Mouse (Mus musculus): ENCODE measurements around the gene Smoc1. TPM values are rescaled to one million over a fixed set of nuclear protein-coding genes. Genes with fewer than 3 reads are reported as not detected.

The Smoc1 gene
- polyA plus RNA-seq, 1 experiment from 2014 or later: 12.1 TPM

DNA sequence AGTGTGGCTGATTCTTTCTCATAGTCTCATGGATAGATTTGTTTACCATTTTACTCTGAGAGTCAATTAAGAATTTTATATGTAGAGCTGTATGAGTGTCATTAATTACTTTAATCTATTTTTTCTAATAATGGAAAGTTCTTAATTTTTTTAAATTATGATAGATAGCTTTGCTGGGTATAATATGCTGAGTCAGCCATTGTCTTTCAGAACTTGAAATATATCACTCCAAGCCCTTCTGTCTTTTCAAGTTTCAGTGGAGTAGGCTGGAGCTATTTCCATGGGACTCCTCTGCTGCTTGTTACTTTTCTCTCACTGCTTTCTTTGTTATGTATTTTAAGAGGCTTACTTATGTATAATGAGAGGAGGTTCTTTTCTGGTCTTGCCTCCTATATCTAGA lies 93.7 kb downstream of the Smoc1 start:
- H3K4me1 ChIP-seq: no peaks in the 10 kb centered on the region
- ATAC-seq (replicated peaks): no peak
- H3K4me2 ChIP-seq (replicated peaks): no peak overlapping the region
- H3K4me3 ChIP-seq: no peak overlapping the region
- no peaks in the 10 kb centered on the region for H3K27me3 ChIP-seq
- H3K27ac ChIP-seq (replicated peaks): no peak overlapping the region
- H3K9ac ChIP-seq (replicated peaks): no peak overlapping the region
- no peaks in the 10 kb centered on the region for H3K9me3 ChIP-seq
- no peaks in the 10 kb centered on the region for H3K36me3 ChIP-seq

DNA sequence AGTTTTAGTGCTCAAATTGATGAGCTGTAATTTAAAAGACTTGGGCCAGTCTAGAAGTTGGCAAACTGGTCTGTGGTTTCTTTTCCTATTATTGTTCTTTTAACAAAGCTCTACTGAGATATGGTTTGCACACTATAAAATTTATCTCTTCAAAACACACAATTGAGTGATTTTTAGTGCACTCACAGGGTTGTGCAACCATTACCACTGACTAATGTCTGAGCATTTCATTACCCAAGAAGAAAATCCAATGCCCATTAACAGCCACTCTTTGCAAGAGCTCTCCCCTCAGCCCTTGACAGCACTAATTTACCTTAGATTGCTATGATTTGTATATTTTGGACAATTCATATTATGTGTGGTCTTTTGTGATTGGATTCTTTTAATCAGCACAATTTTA lies 97.2 kb downstream of the Smoc1 start:
- no peak for ATAC-seq (replicated peaks)
- Histone ChIP-seq H3K4me1 (no peaks in the 10 kb centered on the region), H3K4me3 (no peak overlapping the region), H3K27me3 (no peaks in the 10 kb centered on the region), H3K27ac (replicated peaks) (no peak overlapping the region), H3K4me2 (replicated peaks) (no peak overlapping the region), H3K9me3 (no peaks in the 10 kb centered on the region), H3K9ac (replicated peaks) (no peak overlapping the region), H3K36me3 (no peaks in the 10 kb centered on the region)

DNA sequence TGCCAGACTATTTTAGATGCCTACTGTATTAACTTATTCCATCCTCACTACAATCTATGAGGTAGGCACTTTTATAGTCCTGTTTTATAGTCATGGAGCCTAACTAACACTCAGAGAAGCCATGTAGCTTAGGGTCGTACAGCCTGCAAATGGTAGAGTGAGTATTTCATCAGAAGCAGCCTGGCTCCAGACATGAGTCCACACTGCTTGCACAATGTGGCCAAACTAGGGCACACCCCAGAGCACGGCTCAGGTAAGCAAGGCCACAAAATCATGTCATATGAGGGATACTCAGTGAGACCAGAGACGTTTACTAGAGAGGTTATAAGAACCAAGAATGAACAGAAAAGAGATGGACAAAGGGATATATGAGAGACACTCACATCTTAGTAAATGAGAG lies 100.2 kb downstream of the Smoc1 start:
- ATAC-seq (replicated peaks): no peak
- Histone ChIP-seq H3K27ac (replicated peaks) (no peak overlapping the region), H3K36me3 (no peaks in the 10 kb centered on the region), H3K9me3 (no peaks in the 10 kb centered on the region), H3K4me2 (replicated peaks) (no peak overlapping the region), H3K4me1 (no peaks in the 10 kb centered on the region), H3K4me3 (no peak overlapping the region), H3K27me3 (no peaks in the 10 kb centered on the region), H3K9ac (replicated peaks) (no peak overlapping the region)
- WGBS: 90% methylated on average over 3 of the region's 3 CpGs

DNA sequence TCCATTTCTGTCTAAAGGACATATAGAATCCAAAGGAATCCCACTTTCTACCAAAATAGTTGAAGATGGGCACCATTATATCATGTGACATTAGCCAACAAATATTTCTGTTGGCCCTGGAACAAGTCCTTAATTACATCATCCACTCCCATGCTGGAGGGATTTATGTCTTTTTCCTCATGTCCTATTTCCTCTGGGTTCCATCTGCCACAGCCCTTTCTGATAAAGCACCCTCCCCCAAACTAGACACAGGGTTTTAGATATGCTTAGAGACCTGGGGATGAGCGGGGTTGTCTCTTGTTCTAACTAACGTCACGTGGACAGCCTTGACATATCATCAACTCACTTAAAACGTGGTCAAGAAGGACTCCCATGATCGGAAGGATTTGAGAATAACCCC lies 102.1 kb downstream of the Smoc1 start:
- no peak for ATAC-seq (replicated peaks)
- Histone ChIP-seq H3K27me3 (no peaks in the 10 kb centered on the region), H3K4me1 (no peaks in the 10 kb centered on the region), H3K9ac (replicated peaks) (no peak overlapping the region), H3K36me3 (no peaks in the 10 kb centered on the region), H3K4me2 (replicated peaks) (no peak overlapping the region), H3K4me3 (no peak overlapping the region), H3K9me3 (no peaks in the 10 kb centered on the region), H3K27ac (replicated peaks) (no peak overlapping the region)
- 94% methylated on average over 5 of the region's 5 CpGs for WGBS

DNA sequence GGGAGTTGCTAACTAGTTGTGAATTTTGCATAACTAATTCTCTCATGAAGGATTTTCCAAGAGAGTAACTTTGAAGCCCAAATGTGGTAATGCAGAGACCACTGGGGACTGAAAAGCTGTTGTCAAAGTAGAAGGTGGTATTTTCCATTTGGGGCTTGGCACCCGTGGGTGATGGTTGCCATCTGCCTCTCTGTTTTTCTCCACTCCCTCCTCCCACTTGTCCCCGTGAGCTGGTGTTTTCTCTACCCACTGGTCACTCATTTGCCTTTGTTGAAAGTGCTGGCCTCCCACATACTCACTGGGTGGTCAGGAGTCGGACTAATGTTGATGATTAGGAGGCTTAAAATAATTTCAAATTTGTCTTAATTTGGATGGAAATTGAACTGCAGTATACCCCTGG lies 104.1 kb downstream of the Smoc1 start:
- H3K9ac ChIP-seq (replicated peaks): no peak overlapping the region
- H3K9me3 ChIP-seq: no peaks in the 10 kb centered on the region
- WGBS: 65% methylated on average over 3 of the region's 3 CpGs
- no peaks in the 10 kb centered on the region for H3K4me1 ChIP-seq
- H3K27me3 ChIP-seq: no peaks in the 10 kb centered on the region
- no peak overlapping the region for H3K4me2 ChIP-seq (replicated peaks)
- H3K27ac ChIP-seq (replicated peaks): no peak overlapping the region
- no peaks in the 10 kb centered on the region for H3K36me3 ChIP-seq
- no peak for ATAC-seq (replicated peaks)
- H3K4me3 ChIP-seq: no peak overlapping the region

DNA sequence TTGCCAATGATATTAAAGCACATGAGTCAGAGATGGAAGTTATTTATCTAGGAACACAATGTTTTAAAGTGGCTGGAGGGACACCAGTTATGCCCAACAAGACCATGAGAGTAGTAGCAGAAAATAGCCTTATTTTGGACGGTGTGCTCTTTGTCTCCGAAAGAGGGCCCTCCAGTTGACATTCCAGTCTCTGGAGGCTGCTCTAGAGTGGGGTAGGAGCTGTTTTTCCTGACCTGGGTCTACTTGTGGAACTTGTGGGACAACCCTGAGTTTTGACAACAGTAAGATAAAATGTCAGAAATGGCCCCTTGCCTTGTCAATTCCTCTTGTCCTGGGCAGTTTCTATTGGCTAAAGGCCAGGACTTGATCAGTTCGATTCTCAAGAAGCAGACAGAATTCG lies 104.5 kb downstream of the Smoc1 start:
- Histone ChIP-seq H3K36me3 (no peaks in the 10 kb centered on the region), H3K4me3 (no peak overlapping the region), H3K9ac (replicated peaks) (no peak overlapping the region), H3K27ac (replicated peaks) (no peak overlapping the region), H3K9me3 (no peaks in the 10 kb centered on the region), H3K27me3 (no peaks in the 10 kb centered on the region), H3K4me2 (replicated peaks) (no peak overlapping the region), H3K4me1 (no peaks in the 10 kb centered on the region)
- WGBS: 84% methylated on average over 4 of the region's 4 CpGs
- no peak for ATAC-seq (replicated peaks)

DNA sequence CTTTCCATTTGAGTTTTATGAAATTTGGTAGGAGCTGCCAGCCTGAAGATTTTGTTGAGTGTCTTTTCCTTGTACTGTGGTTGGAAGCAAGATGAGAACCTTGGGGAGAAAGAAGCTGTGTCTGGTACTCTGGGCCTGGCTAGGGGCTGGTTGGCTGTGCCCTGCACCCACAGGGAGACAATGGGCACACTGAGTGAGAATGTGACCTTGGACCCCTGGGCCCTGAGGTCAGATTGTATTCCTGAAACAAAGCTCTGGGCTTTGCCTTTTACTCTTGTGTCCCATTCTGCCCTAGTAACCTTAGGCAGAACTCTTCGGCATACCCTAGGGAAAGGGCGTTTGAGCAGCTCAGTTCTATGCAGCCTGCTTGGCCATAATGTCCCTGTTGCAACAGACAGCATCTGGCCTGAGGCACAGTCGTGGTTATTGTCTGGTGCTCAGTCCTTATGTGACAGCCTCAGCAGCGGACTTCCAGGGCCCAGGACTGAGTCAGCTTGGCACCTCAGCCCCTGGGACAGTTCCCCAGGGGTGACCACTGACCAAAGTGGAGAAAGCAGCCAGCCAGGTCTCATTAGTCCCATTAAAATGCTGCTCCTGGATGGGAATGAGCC lies 106.6 kb downstream of the Smoc1 start:
- Histone ChIP-seq H3K4me1 (no peaks in the 10 kb centered on the region), H3K4me2 (replicated peaks) (no peak overlapping the region), H3K9ac (replicated peaks) (no peak overlapping the region), H3K4me3 (no peak overlapping the region), H3K9me3 (no peaks in the 10 kb centered on the region), H3K27me3 (no peaks in the 10 kb centered on the region), H3K27ac (replicated peaks) (no peak overlapping the region), H3K36me3 (no peaks in the 10 kb centered on the region)
- 60% methylated on average over 4 of the region's 4 CpGs for WGBS
- no peak for ATAC-seq (replicated peaks)

DNA sequence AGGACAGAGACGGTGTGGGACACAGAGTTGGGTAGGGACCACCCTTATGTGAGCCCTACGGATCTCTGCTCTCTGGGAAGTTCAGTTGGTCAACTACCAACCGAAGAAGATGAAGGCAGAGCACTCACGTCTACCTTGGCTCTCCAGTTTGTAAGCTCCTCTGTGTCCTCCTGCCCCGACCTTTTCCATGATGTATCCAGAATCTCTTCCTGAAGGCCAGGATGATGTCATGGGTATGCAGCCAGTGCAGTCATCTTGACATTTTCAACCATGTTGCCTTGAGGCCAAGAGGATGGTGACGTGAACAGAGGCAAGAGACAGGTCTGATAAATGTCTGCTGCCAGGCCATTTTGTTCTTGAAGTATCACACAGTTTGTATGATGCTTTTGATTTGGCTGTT lies 111.6 kb downstream of the Smoc1 start:
- no peaks in the 10 kb centered on the region for H3K27me3 ChIP-seq
- no peaks in the 10 kb centered on the region for H3K36me3 ChIP-seq
- no peak overlapping the region for H3K27ac ChIP-seq (replicated peaks)
- peaks cover 13% of the 10 kb centered on the region for H3K4me1 ChIP-seq
- no peak overlapping the region for H3K4me3 ChIP-seq
- H3K4me2 ChIP-seq (replicated peaks): no peak overlapping the region
- H3K9ac ChIP-seq (replicated peaks): no peak overlapping the region
- ATAC-seq (replicated peaks): no peak
- 93% methylated on average over 6 of the region's 6 CpGs for WGBS
- H3K9me3 ChIP-seq: no peaks in the 10 kb centered on the region

DNA sequence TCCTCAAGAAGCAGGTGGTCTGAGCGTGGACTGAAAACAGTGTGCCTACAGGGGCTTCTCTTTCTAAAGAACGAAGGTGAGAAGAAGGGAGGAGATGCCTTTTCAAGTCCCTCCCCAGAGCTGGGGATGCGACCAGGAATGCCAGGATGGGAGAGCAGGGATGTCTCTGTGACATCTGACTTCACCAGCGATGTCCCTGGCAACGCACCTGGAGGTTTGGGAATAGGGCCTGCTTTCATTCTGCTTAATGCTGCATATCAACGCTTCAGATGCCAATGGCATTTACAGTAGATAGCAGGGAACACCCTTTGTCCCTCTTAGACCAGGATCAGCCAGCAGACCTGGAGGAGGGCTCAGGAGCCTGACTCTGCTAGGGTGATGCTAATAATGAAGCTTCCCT lies 112.9 kb downstream of the Smoc1 start:
- Histone ChIP-seq H3K27me3 (no peaks in the 10 kb centered on the region), H3K36me3 (no peaks in the 10 kb centered on the region), H3K4me2 (replicated peaks) (no peak overlapping the region), H3K9me3 (no peaks in the 10 kb centered on the region), H3K4me3 (no peak overlapping the region), H3K9ac (replicated peaks) (no peak overlapping the region), H3K4me1 (peaks cover 13% of the 10 kb centered on the region), H3K27ac (replicated peaks) (no peak overlapping the region)
- 92% methylated on average over 6 of the region's 6 CpGs for WGBS
- no peak for ATAC-seq (replicated peaks)

DNA sequence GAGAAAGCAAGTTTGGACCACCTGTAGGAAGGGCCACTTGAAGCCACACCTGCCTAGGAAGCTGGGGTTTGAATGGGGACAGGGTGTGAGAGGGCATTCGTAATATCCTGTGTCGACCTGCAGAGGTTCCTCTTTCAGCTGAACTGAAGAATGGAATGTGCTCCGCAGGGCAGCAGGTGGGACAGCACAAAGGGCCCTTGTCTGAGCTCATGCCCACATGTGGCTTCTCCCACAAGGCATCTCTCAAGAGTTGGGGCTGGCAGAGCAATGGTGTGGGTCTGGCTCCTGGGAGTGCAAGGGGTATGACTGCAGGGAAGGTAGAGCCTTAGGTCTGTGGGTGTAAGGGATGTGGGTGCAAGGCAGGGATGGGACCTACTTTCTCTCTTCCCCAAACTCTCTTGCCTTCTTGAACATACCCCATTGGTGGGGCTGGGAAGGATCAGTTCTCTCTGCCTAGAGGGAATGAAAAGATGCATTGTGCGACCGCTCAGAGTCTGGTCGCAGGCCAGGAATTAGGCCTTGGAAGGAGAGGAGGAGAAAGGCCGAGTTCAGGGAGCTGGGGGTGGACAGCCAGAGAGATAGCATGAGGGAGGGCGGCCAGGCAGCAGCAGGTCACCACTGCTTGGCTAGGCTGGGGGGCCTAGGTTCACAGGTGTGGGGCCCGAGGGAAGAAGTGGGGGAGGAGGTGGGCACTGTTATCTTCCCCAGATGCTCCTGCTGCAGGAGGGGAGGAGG lies 114.2 kb downstream of the Smoc1 start:
- no peak overlapping the region for H3K4me2 ChIP-seq (replicated peaks)
- no peaks in the 10 kb centered on the region for H3K9me3 ChIP-seq
- H3K4me3 ChIP-seq: no peak overlapping the region
- no peaks in the 10 kb centered on the region for H3K27me3 ChIP-seq
- no peak overlapping the region for H3K27ac ChIP-seq (replicated peaks)
- no peak overlapping the region for H3K9ac ChIP-seq (replicated peaks)
- H3K4me1 ChIP-seq: peaks cover 13% of the 10 kb centered on the region
- WGBS: 22% methylated on average over 8 of the region's 9 CpGs
- no peaks in the 10 kb centered on the region for H3K36me3 ChIP-seq
- 0 out of 2 replicates have a peak, but pooled peaks have one; percentile 46 for ATAC-seq (replicated peaks)

DNA sequence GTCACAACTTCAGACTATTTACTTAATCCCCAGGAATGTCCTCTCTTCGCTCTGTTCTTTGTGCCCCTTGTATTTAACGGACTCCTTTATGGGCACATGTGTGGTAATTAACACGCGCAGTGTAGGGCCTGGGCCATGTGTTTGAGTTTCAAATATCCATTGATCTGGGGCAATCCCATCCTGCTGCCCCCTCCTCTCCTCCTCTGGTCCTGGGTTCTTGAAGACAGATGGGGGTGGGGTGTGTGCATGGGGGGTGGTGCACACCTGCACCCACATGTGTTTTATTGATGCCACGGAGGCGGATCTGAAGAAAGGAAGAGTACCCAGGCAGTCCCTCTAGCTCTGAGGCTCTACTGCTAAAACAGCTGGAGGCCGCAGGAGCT lies 114.7 kb downstream of the Smoc1 start:
- Histone ChIP-seq H3K4me1 (peaks cover 15% of the 10 kb centered on the region), H3K9ac (replicated peaks) (no peak overlapping the region), H3K4me2 (replicated peaks) (no peak overlapping the region), H3K36me3 (no peaks in the 10 kb centered on the region), H3K4me3 (no peak overlapping the region), H3K9me3 (no peaks in the 10 kb centered on the region), H3K27me3 (no peaks in the 10 kb centered on the region), H3K27ac (replicated peaks) (no peak overlapping the region)
- WGBS: 23% methylated on average over 7 of the region's 7 CpGs
- 0 out of 2 replicates have a peak, but pooled peaks have one; percentile 46 for ATAC-seq (replicated peaks)

DNA sequence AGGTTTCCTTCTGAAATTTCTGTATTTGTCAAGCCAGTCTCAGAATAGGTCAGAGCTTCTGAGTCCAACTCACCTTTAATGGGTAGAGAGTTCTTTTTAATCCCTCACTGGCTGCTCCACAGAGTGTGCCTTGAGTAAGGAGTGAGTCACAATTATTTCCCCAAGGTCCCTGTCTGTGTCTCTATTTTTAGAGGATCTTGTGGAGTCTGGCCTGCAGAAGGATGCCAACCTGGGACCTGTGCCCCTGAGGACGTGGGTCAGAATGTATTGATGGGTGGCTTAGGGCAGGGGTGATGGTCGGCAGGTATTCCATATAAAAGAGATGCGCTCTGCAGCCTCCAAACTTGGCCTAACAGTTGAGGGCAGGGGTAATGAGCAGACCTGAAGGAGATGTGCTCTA lies 115.6 kb downstream of the Smoc1 start:
- Histone ChIP-seq H3K4me3 (no peak overlapping the region), H3K9ac (replicated peaks) (no peak overlapping the region), H3K27ac (replicated peaks) (no peak overlapping the region), H3K9me3 (no peaks in the 10 kb centered on the region), H3K27me3 (no peaks in the 10 kb centered on the region), H3K4me2 (replicated peaks) (no peak overlapping the region), H3K36me3 (no peaks in the 10 kb centered on the region), H3K4me1 (peaks cover 18% of the 10 kb centered on the region)
- no peak for ATAC-seq (replicated peaks)
- WGBS: 93% methylated on average over 3 of the region's 3 CpGs

DNA sequence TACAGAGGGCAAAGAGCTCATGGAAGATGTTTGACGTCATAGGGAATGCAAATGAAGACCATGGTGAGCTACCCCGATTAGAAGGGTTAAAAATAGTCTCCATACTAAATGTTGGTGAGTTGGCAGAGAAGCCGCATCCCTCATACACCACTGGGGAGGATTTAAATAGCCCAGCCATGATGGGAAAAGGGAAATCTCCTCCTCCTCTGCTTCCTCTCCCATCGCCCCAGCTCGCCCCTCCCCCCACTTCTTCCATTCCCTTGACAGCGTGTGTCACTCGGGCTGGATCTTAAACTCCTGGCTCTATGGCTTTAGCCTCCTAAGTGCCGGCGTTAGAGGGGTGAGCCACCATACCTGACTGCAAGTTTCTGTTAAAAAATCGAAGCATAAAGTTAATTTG lies 117.6 kb downstream of the Smoc1 start:
- ATAC-seq (replicated peaks): no peak
- no peak overlapping the region for H3K9ac ChIP-seq (replicated peaks)
- WGBS: 44% methylated on average over 10 of the region's 10 CpGs
- no peaks in the 10 kb centered on the region for H3K9me3 ChIP-seq
- peaks cover 18% of the 10 kb centered on the region for H3K4me1 ChIP-seq
- no peak overlapping the region for H3K4me2 ChIP-seq (replicated peaks)
- H3K27me3 ChIP-seq: no peaks in the 10 kb centered on the region
- H3K4me3 ChIP-seq: no peak overlapping the region
- H3K36me3 ChIP-seq: no peaks in the 10 kb centered on the region
- H3K27ac ChIP-seq (replicated peaks): no peak overlapping the region
